Mouse (Mus musculus): ENCODE measurements around the gene Bpgm.

Gene Bpgm

GRCm38 (mm10) chr6:34483390-34483789, 7.4 kb downstream of the Bpgm start:
- in situ Hi-C loops (cut with MboI, MseI) = no loop called here

DNA sequence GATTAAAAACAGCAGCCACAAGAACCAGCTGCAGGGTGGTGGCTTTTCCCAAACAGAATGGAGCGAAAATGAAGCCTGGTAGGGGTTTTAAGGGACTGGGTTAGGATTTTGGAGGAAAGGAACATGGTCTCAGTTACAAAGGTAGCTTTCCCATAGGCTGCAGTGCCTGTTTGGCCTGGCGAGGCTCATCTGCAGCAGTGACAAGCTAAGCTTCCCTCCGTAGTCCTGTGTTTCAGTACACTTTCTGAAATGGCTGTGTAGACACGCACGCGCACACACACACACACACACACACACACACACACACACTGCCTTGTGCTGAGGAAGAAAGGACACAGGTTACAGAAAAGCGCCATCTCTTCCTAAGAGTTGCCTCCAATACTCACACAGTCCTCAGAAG, 7.8 kb downstream of the Bpgm start:
- in situ Hi-C loops (cut with MboI, MseI) = no loop called here

- in situ Hi-C loops (cut with MboI, MseI) = no loop called here
Observed at GRCm38 (mm10) chr6:34486071-34486626, 10.1 kb downstream of the Bpgm start.

GRCm38 (mm10) chr6:34493327-34494095, 17.5 kb downstream of the Bpgm start:
- in situ Hi-C loops (cut with MboI, MseI) = loop anchor here in 1 of 2 experiments (5.0 kb wide), 1 partner anchor 419 kb away; the partner anchor contains the start of gene Wdr91

DNA sequence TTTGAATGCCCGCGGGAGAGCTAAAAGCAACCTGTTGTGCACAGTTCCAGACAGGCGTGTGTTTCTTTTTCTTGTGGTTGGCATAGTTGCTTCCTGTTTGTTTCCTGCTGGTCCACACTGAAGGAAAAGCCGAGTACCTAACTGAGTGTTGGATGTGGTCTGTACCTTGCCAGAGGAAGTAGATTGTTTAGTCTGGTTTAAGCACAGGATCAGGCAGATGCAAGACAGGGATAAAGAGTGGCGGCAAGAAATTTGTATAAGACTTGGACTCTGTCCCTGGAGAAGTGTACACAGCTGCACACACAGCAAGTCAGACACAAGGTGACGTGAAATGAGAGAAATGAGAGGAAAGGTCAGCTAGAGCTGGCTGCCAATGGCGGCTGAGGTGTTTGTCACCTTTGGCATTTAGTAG, 19.1 kb downstream of the Bpgm start:
- in situ Hi-C loops (cut with MboI, MseI) = no loop called here

DNA sequence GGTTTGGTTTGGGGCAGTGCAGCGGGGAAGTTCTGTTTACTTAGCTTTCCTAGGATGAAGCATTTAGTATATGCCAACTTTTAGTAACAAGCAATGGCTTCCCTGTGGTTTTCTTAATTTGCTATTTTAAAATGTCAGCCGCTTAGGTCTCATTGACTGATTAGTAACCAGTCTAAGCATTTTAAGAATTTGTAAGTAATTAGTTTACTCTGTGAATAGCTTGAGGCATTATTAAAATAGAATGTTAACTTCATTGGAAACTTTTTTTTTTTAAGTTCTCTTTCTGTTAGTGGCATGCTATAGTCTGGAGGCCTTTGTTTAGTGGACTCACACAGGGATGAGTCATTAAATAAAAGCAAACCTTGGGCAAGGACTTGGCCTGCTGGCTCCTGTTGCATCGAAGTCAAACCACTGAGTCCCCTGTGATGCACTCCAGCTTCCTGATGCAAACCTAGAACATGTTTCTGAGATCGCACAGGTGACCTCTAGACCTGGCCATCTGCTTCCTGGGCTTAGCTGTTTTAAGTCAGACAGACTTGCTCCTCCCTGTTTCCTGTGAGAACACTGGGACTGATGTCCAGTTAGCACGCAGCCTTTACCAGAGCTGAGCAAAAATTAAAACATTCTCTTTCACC, 22.1 kb downstream of the Bpgm start:
- in situ Hi-C loops (cut with MboI, MseI) = no loop called here

GRCm38 (mm10) chr6:34502291-34502690, 26.3 kb downstream of the Bpgm start:
- in situ Hi-C loops (cut with MboI, MseI) = no loop called here

DNA sequence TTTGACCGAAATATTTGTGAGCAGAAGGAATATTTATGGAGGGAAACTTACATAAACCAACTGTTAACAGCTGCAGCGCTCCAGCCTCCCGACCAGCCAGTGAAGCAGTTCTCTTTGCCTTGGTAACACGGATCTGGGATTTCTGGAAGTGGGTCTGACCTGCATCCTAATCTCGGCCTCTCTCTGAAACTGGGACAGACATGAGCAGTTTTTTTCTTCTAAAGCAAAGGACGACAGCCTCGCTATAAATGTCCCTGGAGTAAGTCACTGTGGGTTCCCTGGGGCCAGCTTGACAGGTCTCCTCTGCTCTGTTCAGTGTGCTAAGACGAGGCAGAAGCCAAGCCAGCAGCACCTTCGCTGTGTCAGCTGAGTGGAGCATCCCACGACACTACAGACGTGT, 29.9 kb downstream of the Bpgm start:
- in situ Hi-C loops (cut with MboI, MseI) = no loop called here

- in situ Hi-C loops (cut with MboI, MseI) = no loop called here
Observed at GRCm38 (mm10) chr6:34507581-34507980, 31.6 kb downstream of the Bpgm start.

DNA sequence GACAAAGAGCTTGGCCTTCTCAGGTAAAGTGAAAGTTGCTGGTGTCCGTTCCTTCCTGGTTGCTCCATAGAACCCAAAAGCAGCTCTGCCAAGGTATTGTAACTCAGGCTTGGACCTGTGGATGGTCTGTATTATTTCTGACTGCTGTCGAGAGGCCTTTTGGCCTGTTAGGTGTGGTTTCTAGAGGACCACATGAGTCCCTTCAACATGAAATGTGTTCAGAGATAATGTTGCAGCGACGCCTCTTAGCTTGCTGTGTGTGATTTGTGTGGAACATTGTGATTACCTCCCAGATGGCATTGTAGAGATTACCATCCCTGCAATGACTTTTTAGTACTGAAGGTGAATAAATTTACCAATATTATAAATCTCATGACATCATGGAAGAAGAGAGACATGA, 32.0 kb downstream of the Bpgm start:
- in situ Hi-C loops (cut with MboI, MseI) = no loop called here

GRCm38 (mm10) chr6:34510277-34510676, 34.3 kb downstream of the Bpgm start:
- in situ Hi-C loops (cut with MboI, MseI) = no loop called here

DNA sequence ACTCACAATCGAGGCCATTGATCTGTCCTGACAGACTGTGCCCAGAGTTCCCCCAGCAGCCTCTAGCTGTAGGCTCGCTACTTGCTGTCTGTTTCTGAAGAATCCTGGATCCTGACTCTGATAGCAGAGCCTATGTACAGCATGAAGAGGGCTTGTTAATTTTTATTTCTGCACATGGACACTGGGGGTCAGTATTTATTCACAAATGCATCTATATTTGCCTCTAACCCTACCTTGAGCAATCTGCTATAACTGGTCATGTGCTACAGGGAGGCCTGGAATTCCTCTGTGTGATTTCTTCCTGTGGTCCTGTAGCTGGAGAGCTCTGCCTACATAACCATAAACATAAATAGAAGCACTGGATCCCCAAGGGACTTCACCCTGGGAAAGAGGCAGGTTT, 35.4 kb downstream of the Bpgm start:
- in situ Hi-C loops (cut with MboI, MseI) = no loop called here

- in situ Hi-C loops (cut with MboI, MseI) = no loop called here
Observed at GRCm38 (mm10) chr6:34512741-34513140, 36.7 kb downstream of the Bpgm start.

- in situ Hi-C loops (cut with MboI, MseI) = no loop called here
Observed at GRCm38 (mm10) chr6:34514655-34515054, 38.6 kb downstream of the Bpgm start.

- in situ Hi-C loops (cut with MboI, MseI) = no loop called here
Observed at GRCm38 (mm10) chr6:34515098-34515782, 39.2 kb downstream of the Bpgm start.

GRCm38 (mm10) chr6:34515783-34516099, 39.7 kb downstream of the Bpgm start:
- in situ Hi-C loops (cut with MboI, MseI) = no loop called here

DNA sequence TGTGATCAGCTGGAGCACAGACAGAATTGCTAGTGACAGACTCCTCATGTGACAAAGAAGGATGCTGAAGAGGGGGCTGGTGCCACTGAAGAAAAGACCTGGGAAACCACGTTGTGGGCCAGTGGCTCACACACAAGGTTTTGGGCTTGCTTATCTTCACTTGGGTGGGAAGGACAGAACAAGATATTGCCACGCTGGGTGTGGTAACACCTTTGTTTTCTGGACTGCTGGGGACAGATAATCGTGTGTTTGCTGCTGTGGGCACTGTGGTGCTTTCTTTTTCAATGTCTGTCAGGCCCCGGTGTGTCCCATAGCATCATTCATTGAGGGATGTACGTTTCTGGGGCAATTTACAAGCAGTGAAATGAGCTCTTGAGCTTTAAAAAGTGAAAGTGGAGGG, 41.7 kb downstream of the Bpgm start:
- in situ Hi-C loops (cut with MboI, MseI) = no loop called here

DNA sequence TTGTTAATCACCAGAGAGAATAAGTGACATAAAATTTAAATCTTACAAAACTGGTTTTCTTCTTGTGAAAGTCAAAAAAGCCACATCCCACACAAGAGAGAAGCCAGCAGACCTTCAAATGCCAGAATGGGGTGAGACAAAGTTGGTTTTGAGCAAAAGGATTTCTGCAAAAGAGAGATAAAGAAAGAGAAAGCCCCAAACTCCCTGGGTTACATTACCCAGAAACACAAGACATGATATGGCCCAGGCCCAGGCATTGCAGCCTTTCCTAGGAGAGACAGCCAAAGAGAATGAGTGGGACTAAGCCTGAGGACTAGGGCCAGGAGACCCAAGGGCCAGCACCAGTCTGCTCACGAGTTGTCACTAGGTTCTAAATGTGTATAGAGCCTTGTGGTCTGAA, 43.1 kb downstream of the Bpgm start:
- in situ Hi-C loops (cut with MboI, MseI) = no loop called here

DNA sequence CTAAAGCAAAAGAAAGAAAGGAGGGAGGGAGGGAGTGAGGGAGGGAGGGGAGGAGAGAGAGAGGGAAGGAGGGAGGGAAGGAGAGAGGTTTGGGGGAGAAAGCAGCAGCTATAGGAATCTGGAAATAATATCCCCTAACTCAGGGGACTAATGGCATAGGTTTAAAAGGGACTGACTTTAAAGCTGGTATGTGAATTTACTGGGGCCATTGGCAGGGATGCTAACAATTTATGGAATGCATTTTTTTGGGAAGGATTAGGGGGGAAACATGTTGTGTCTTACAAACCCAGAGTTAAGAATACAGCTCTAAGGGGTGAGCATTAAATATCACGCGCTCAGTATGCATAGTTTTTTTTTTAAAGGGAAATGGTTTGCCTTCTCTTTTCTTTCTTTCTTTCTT, 44.5 kb downstream of the Bpgm start:
- in situ Hi-C loops (cut with MboI, MseI) = no loop called here

DNA sequence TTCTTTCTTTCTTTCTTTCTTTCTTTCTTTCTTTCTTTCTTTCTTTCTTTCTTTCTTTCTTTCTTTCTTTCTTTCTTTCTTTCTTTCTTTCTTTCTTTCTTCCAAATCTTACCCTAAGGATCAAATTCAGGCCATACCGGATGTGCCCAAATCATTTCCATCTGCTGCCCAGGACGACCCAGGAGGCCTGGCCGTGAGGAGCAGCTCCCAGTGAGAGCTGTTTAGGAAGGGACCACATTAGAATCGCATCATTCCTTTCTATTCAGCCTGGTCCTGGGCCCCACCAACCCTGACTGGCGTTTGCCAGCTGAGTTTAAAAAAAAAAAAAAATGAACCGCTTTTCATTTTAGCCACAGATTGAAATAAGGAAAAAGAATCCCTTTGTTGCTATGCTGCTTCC, 44.9 kb downstream of the Bpgm start:
- in situ Hi-C loops (cut with MboI, MseI) = no loop called here

GRCm38 (mm10) chr6:34523476-34523875, 47.5 kb downstream of the Bpgm start:
- in situ Hi-C loops (cut with MboI, MseI) = no loop called here

DNA sequence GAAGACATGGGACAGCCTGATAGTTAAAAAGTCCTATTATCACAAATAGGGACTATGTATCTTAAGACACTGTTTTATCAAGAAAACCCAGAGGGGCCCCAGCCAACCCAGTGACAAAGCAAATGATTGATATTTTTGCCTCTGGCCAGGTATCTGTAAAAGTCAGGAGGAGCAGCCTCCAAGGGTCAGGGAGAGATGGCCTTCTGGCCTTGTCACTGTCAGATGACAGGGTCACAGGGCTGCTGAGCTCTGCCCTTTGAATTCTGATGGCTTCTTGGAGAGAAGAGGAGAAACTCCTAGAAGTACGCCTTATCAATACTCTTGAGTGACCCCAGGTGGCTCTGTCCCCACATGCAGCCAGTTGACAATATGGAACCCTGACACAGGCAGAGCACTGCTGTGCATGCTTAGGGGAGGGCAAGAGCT, 49.5 kb downstream of the Bpgm start:
- in situ Hi-C loops (cut with MboI, MseI) = loop anchor here in 1 of 2 experiments (25.0 kb wide), 1 partner anchor 237 kb away; no protein-coding TSS in a partner anchor
